Mouse (Mus musculus) hindbrain, postnatal 0 days (tissue): ENCODE data around the gene Klhdc8b. TPM values are rescaled to one million over a fixed set of nuclear protein-coding genes. Genes with fewer than 3 reads are reported as not detected.

Source experiments
- ATAC-seq: fragments of 200-750 bp; cut with Nextera tagmentation; 2 replicates; pipeline ENCODE4 v1.8.0; 2017; ENCODE audit warnings: mild to moderate bottlenecking, moderate TSS enrichment, moderate library complexity
- DNase-seq: peaks from one replicate; pipeline ENCODE4 v3.0.0-alpha.2; 2015; ENCODE audit warnings: low spot score
- H3K27ac ChIP-seq: fragments of 300-500 bp; sonication (generic); 2 replicates; pipeline ENCODE4 v1.5.1; 2014; ENCODE audit warnings: mild to moderate bottlenecking
- H3K27me3 ChIP-seq: fragments of 300-500 bp; sonication (generic); 2 replicates; pipeline ENCODE4 v1.6.1; 2014; ENCODE audit warnings: low read length, mixed read lengths; ENCODE audit not compliant: insufficient read depth
- H3K36me3 ChIP-seq: fragments of 300-500 bp; sonication (generic); 2 replicates; pipeline ENCODE4 v1.6.1; 2014; ENCODE audit warnings: low read length, mixed read lengths; ENCODE audit not compliant: insufficient read depth
- H3K4me1 ChIP-seq: fragments of 300-500 bp; sonication (generic); 2 replicates; pipeline ENCODE4 v1.6.1; 2014; ENCODE audit warnings: antibody characterized with exemption, low read length, mixed read lengths; ENCODE audit not compliant: insufficient read depth
- H3K4me2 ChIP-seq: fragments of 300-500 bp; sonication (generic); 2 replicates; pipeline ENCODE4 v1.6.1; 2014; ENCODE audit warnings: low read depth, mild to moderate bottlenecking, low read length, moderate library complexity, mixed read lengths
- H3K4me3 ChIP-seq: fragments of 300-500 bp; sonication (generic); 2 replicates; pipeline ENCODE4 v1.5.1; 2014; ENCODE audit warnings: low read length
- H3K9ac ChIP-seq: fragments of 300-500 bp; sonication (generic); replicated peaks from 2 replicates; pipeline ENCODE4 v1.6.1; 2014; ENCODE audit warnings: mild to moderate bottlenecking, low read length, moderate library complexity, mixed read lengths
- H3K9me3 ChIP-seq: fragments of 300-500 bp; sonication (generic); 2 replicates; pipeline ENCODE4 v1.6.1; 2016; ENCODE audit warnings: low read length, mixed read lengths
- CTCF ChIP-seq: IDR thresholded peaks from 2 replicates; pipeline ENCODE4 v1.5.1; 2016; ENCODE audit warnings: antibody characterized with exemption, control low read depth, low read depth
- WGBS: fragments of 180-500 bp; shearing (Covaris S2); extraction: QIAGEN DNeasy Blood & Tissue Kit; methylation state at CpG from one replicate; pipeline ENCODE4 v1.1.7; 2014; 5-methylcytosine and 5-hydroxymethylcytosine counted together
- polyA plus RNA-seq: library from polyadenylated mRNA; unstranded; fragments of >200 nt; fragmentation: Nextera tagmentation; extraction: Ambion mirVana; gene quantifications from 2 replicates; pipeline ENCODE4 v1.2.1, GENCODE M21; 2015
- total RNA-seq: library from RNA; depleted of rRNA; stranded (reverse); fragments of >200 nt; gene quantifications from 2 replicates; pipeline ENCODE4 v1.2.3, GENCODE M21; 2014

Klhdc8b gene
- total and polyA plus RNA-seq, 2 experiments from 2014 or later, result 46.5 to 72.8 TPM

DNA sequence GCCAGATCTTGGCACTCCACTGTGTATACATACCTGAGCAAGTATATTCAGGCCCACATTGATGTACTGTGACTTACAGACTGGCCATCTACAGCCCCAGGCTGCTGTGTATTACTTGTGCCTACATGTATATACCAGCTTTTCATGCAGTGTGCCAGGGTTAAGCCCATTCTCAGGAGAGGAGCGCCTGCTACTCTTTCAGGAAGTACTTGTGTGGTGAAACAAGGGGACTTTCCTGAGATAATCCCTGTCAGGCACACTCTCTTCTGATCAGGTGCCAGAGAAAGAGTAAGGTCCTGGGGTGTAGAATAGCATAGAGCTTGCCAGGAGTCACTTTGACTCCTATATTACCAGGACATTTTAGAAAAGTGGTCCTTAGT, 1.5 kb downstream of the Klhdc8b start:
- H3K9ac ChIP-seq, result no peak overlapping the region; the same call in 1 of the 2 replicates
- peaks cover 3% of the 10 kb centered on the region for H3K4me1 ChIP-seq
- WGBS, result 91% methylated on average over 1 of the region's 1 CpGs
- peak overlapping the region; percentile 91; the same call in 1 of the 2 replicates for H3K27ac ChIP-seq
- TF ChIP-seq CTCF, result no peak
- H3K4me3 ChIP-seq, result peak overlapping the region; percentile 91
- no peak for DNase-seq
- H3K4me2 ChIP-seq, result peak overlapping the region; percentile 95
- H3K36me3 ChIP-seq, result peaks cover 15% of the 10 kb centered on the region; the same call in 1 of the 2 replicates
- H3K27me3 ChIP-seq, result no peaks in the 10 kb centered on the region
- peak; percentile 25; the same call in 1 of the 2 replicates for ATAC-seq
- no peaks in the 10 kb centered on the region for H3K9me3 ChIP-seq

DNA sequence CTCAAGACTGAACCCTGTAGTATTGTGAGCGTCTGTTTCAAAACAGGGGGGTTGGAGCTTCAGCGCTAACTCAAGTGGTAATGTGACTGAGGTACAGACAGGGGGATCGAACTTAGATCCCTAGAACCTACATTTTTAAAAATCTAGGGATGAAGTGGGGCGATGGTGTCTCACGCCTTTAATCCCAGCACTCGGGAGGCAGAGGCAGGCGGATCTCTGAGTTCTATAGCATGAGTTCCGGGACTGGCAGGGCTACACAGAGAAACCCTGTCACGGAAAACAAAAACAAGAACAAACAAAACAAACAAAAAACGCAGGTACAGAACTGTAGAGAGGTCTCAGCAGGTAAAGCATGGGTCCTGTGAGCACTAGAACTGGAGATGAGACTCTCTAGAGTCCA, 4.4 kb downstream of the Klhdc8b start:
- no peak for TF ChIP-seq CTCF
- peaks cover 10% of the 10 kb centered on the region for H3K4me1 ChIP-seq

DNA sequence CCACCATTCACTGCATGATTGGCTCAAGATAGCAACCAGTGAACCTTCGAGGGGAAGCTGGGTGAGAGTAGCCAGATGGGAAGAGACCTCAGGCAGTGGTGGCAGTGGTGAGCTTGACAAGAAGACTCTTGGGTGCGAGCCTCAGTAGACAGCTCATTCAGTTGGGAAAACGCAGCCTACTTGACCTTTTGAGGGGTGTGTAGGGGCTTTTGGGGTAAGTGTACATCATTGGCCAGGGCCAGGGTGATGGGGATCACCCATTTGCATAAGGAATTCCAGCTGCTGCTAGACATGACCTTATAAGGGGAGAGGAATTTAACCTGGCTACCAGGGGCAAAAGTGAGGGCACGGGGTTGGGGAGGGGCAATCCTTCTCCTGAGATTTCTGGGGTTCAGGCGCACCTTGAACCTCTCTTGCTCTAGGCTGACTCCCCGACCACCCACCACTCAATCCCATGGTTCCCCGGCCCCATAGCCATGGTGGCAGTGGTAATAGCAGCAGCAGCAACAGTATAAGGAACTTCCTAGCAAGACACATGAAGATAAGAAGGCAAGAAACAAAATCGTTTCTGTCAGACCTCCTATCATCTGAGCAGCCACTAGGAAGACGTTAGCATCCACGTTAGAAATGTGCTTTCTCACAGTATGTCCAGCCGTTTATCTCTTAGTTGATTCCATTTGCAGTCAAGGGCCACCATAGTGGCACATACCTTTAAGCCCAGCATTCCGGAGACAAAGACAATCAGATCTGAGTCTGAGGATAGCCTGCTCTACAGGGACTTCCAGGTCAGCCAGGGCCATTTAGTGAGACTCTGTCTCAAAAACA, 5.4 kb downstream of the Klhdc8b start:
- no peak for TF ChIP-seq CTCF
- Histone ChIP-seq H3K27ac (no peak overlapping the region), H3K9me3 (no peaks in the 10 kb centered on the region), H3K36me3 (no peaks in the 10 kb centered on the region), H3K9ac (no peak overlapping the region), H3K4me2 (no peak overlapping the region), H3K4me1 (peaks cover 10% of the 10 kb centered on the region; the same call in 1 of the 2 replicates), H3K27me3 (no peaks in the 10 kb centered on the region), H3K4me3 (no peak overlapping the region)
- DNase-seq, result no peak
- 78% methylated on average over 12 of the region's 12 CpGs for WGBS
- no peak for ATAC-seq

More for the DNA sequence above, 4.4 kb downstream of the Klhdc8b start:
- no peak for DNase-seq
- Histone ChIP-seq H3K9ac (no peak overlapping the region), H3K36me3 (no peaks in the 10 kb centered on the region), H3K4me2 (no peak overlapping the region), H3K9me3 (no peaks in the 10 kb centered on the region), H3K27me3 (no peaks in the 10 kb centered on the region), H3K4me3 (no peak overlapping the region), H3K27ac (no peak overlapping the region)
- no peak for ATAC-seq
- WGBS, result 87% methylated on average over 10 of the region's 10 CpGs

DNA sequence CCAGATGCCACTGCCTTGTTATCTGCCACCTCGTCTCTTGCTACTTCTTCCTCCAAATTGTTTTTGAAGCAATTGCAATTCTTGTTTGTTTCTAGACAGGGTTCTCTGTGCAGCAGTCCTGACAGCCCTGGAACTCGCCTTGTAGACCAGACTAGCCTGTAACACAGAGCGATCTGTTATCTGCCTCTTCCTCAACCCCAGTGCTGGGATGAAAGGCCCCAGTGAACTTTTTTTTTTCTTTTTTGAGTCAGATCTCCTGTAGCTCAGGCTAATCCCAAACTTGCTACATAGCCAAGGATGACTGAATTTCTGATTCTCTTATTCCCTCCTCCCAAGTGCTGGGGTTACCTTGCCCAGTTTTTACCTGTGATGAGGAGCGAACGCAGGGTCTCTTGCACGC, 7.0 kb downstream of the Klhdc8b start:
- H3K4me1 ChIP-seq, result peaks cover 26% of the 10 kb centered on the region
- 86% methylated on average over 6 of the region's 6 CpGs for WGBS
- no peak overlapping the region for H3K27ac ChIP-seq
- H3K9ac ChIP-seq, result no peak overlapping the region
- DNase-seq (no peak), ATAC-seq (no peak)
- H3K27me3 ChIP-seq, result no peaks in the 10 kb centered on the region
- H3K36me3 ChIP-seq, result no peaks in the 10 kb centered on the region
- H3K9me3 ChIP-seq, result no peaks in the 10 kb centered on the region
- H3K4me2 ChIP-seq, result no peak overlapping the region
- no peak for TF ChIP-seq CTCF
- H3K4me3 ChIP-seq, result no peak overlapping the region

DNA sequence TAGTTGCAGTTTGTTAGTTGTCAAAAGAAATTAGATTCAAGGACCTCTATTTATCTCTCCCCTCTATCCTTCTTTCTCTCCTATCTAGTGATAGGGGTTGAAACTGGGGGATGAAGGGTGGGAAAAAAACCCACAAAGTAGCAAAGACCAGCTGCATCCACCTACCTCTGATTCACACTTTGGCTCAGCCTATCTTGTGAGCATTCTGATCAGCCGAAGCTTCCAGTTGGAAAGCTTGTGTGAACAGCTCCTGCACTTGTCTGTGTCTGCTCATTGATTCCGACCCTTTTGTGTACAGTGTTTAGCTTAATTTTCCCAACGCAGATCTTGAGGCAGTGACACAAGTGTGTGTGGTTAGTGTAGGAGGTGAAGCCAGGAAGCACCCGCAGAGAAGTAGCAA, 7.9 kb downstream of the Klhdc8b start:
- peak overlapping the region; percentile 74; the same call in 1 of the 2 replicates for H3K27ac ChIP-seq
- WGBS, result 59% methylated on average over 4 of the region's 4 CpGs
- no peaks in the 10 kb centered on the region for H3K27me3 ChIP-seq
- no peak for DNase-seq
- H3K9ac ChIP-seq, result peak overlapping the region; percentile 66; the same call in 1 of the 2 replicates
- H3K9me3 ChIP-seq, result no peaks in the 10 kb centered on the region
- no peak overlapping the region; the same call in 1 of the 2 replicates for H3K4me3 ChIP-seq
- no peak for TF ChIP-seq CTCF
- H3K4me2 ChIP-seq, result peak overlapping the region; percentile 79
- peaks cover 27% of the 10 kb centered on the region for H3K4me1 ChIP-seq
- peaks cover 3% of the 10 kb centered on the region; the same call in 1 of the 2 replicates for H3K36me3 ChIP-seq
- ATAC-seq, result no peak

DNA sequence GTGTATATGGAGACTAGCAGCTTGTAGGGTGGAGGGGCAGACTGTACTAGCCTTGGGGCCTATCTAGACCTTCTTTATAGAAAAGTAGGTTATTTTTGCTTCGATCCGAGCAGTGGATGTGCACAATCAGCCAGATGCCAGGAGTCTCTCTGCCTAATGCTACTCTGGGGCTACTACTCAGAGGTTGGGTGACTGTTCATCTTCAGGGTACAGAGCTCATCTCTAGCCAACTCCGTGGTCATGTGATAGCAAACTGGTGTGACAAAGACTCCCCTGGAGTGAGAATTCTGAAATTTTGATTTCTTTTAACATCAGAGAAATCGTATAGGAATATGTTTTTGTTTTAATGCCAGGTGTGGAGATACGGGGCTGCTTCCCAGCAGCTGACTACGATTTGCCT, 8.5 kb downstream of the Klhdc8b start:
- H3K27ac ChIP-seq, result peak overlapping the region; percentile 74
- H3K9ac ChIP-seq, result peak overlapping the region; percentile 66
- H3K27me3 ChIP-seq, result no peaks in the 10 kb centered on the region
- no peak for TF ChIP-seq CTCF
- peak overlapping the region; percentile 56 for H3K4me3 ChIP-seq
- no peaks in the 10 kb centered on the region for H3K9me3 ChIP-seq
- peaks cover 27% of the 10 kb centered on the region for H3K4me1 ChIP-seq
- H3K4me2 ChIP-seq, result peak overlapping the region; percentile 79
- H3K36me3 ChIP-seq, result peaks cover 5% of the 10 kb centered on the region; the same call in 1 of the 2 replicates
- DNase-seq (no peak), ATAC-seq (peak; percentile 55)
- 32% methylated on average over 6 of the region's 6 CpGs for WGBS

DNA sequence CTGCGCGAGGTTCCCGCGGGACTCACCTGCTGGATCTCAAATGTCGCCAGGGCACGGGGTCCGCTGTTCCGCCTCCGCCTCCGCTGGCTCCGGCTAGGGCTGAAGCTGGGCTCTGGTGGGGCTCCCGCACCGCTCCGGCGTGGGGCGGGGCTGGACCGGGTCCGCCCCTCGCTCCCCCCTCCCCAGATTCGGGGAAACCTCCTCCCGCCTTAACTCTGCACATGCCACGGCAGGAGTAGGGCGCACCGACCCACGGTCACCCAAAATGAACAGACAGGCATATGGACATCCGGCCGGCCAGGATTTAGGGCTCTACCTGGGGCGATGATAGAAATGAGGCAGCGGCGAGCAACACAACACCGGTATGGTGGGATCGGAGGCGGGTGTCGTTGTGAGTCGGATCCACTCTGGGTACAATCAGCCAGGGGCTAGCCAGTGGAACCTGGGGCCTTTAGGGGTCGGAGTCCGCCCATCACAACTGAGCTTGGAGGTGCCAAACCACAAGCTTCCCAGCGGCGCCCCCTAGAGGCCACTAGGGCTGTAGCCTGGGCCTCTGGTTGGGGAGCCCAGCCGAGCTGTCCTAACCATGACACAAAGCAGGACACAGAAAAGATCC, 9.0 kb downstream of the Klhdc8b start:
- Histone ChIP-seq H3K4me2 (peak overlapping the region; percentile 79), H3K27ac (peak overlapping the region; percentile 74), H3K4me1 (peaks cover 27% of the 10 kb centered on the region), H3K27me3 (no peaks in the 10 kb centered on the region), H3K36me3 (peaks cover 5% of the 10 kb centered on the region; the same call in 1 of the 2 replicates), H3K9ac (peak overlapping the region; percentile 66), H3K4me3 (peak overlapping the region; percentile 56), H3K9me3 (no peaks in the 10 kb centered on the region)
- TF ChIP-seq CTCF, result peak; percentile 93
- peak; percentile 92 for ATAC-seq
- under 1% methylated on average over 40 of the region's 40 CpGs for WGBS
- DNase-seq, result peak; percentile 95
